Mouse (Mus musculus) brain, embryonic 14.5 days (tissue): ENCODE results near the gene 1500009C09Rik.

ENCODE experiments used
- CTCF ChIP-seq: fragments of 200-500 bp; IDR thresholded peaks from 2 replicates; pipeline ENCODE4 v1.5.1; 2012; ENCODE audit warnings: inconsistent platforms, mild to moderate bottlenecking, moderate library complexity, borderline replicate concordance; ENCODE audit not compliant: insufficient read depth, insufficient read length; ENCODE audit errors: extremely low read depth
- POLR2A ChIP-seq: fragments of 200-500 bp; IDR thresholded peaks from 2 replicates; pipeline ENCODE4 v1.6.1; 2012; ENCODE audit warnings: mild to moderate bottlenecking, inconsistent platforms, borderline replicate concordance; ENCODE audit not compliant: poor library complexity, insufficient read depth, insufficient read length, severe bottlenecking; ENCODE audit errors: extremely low read depth

GRCm38 (mm10) chr15:82307107-82307506 lies 54.9 kb downstream of the 1500009C09Rik start:
- no peak for TF ChIP-seq POLR2A
- no peak for TF ChIP-seq CTCF
